Mouse (Mus musculus): ENCODE data around the gene Abat.

DNA sequence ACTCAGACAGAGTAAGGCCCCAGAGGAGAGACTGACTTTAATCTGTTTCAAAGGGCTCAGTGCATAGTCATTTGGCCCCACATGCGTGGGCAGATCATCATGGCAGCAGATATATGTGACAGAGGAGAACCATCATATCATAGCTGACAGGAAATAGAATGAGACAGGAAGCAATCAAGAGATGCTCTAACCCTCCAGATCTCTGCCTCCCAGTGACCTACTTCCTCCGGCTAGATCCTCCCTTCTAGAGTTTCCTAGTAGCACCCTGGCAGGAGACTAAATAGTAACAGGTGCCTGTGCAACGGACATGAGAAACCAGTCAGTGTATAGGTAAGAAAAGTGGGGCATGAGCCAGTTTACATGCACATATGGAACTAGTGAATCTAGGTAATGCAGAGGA, 97.2 kb downstream of the Abat start:
- TF ChIP-seq POLR2A (IDR thresholded peaks at IDR 0.05; ENCODE audit: extremely low read depth, insufficient read depth, low read length) (no peak), CTCF (IDR thresholded peaks at IDR 0.05; ENCODE audit: low read depth, low read length) (no peak)

Data from liver, adult 2 months (tissue).